Mouse (Mus musculus) hindbrain, embryonic 12.5 days (tissue): ENCODE data around the gene Nkx2-5. TPM values are rescaled to one million over a fixed set of nuclear protein-coding genes. Genes with fewer than 3 reads are reported as not detected.

ENCODE experiments used
- ATAC-seq: fragments of 200-750 bp; cut with Nextera tagmentation; 2 replicates; pipeline ENCODE4 v1.8.0; 2017; ENCODE audit warnings: moderate TSS enrichment; ENCODE audit not compliant: low FRiP score
- H3K27ac ChIP-seq: fragments of 300-500 bp; sonication (generic); 2 replicates; pipeline ENCODE4 v1.5.1; 2016; ENCODE audit warnings: mild to moderate bottlenecking
- H3K27me3 ChIP-seq: fragments of 300-500 bp; sonication (generic); 2 replicates; pipeline ENCODE4 v1.6.1; 2016; ENCODE audit warnings: mild to moderate bottlenecking
- H3K36me3 ChIP-seq: fragments of 300-500 bp; sonication (generic); 2 replicates; pipeline ENCODE4 v1.6.1; 2016; ENCODE audit warnings: mild to moderate bottlenecking
- H3K4me1 ChIP-seq: fragments of 300-500 bp; sonication (generic); 2 replicates; pipeline ENCODE4 v1.6.1; 2016
- H3K4me2 ChIP-seq: fragments of 300-500 bp; sonication (generic); replicated peaks from 2 replicates; pipeline ENCODE4 v1.6.1; 2016; ENCODE audit warnings: mild to moderate bottlenecking
- H3K4me3 ChIP-seq: fragments of 300-500 bp; sonication (generic); 2 replicates; pipeline ENCODE4 v1.5.1; 2016; ENCODE audit warnings: mild to moderate bottlenecking
- H3K9ac ChIP-seq: fragments of 300-500 bp; sonication (generic); 2 replicates; pipeline ENCODE4 v1.6.1; 2016; ENCODE audit warnings: mild to moderate bottlenecking, moderate library complexity
- H3K9me3 ChIP-seq: fragments of 300-500 bp; sonication (generic); replicated peaks from 2 replicates; pipeline ENCODE4 v1.6.1; 2016; ENCODE audit warnings: mild to moderate bottlenecking
- WGBS: fragments of 180-500 bp; shearing (Covaris S2); methylation state at CpG from one replicate; pipeline ENCODE4 v1.1.7; 2016; 5-methylcytosine and 5-hydroxymethylcytosine counted together
- polyA plus RNA-seq: library from polyadenylated mRNA; unstranded; fragments of >200 nt; fragmentation: Nextera tagmentation; extraction: Ambion mirVana; gene quantifications from 2 replicates; pipeline ENCODE4 v1.2.1, GENCODE M21; 2016

Gene Nkx2-5
- polyA plus RNA-seq, 1 experiment from 2014 or later: not detected

- H3K36me3 ChIP-seq: no peaks in the 10 kb centered on the region
- H3K9me3 ChIP-seq: no peaks in the 10 kb centered on the region
- H3K4me1 ChIP-seq: no peaks in the 10 kb centered on the region
- no peak overlapping the region for H3K9ac ChIP-seq
- no peak overlapping the region for H3K27ac ChIP-seq
- no peak overlapping the region for H3K4me2 ChIP-seq
- no peak overlapping the region for H3K4me3 ChIP-seq
- ATAC-seq: no peak
- 77% methylated on average over 8 of the region's 8 CpGs for WGBS
- H3K27me3 ChIP-seq: 0 out of 2 replicates have a peak, but pooled peaks cover 3% of the 10 kb centered on the region
These were observed 28.7 kb upstream of the Nkx2-5 start for GRCm38 (mm10) chr17:26873502-26873901.

GRCm38 (mm10) chr17:26872870-26873269 is 28.1 kb upstream of the Nkx2-5 start:
- no peak overlapping the region for H3K4me3 ChIP-seq
- no peaks in the 10 kb centered on the region for H3K36me3 ChIP-seq
- no peaks in the 10 kb centered on the region for H3K4me1 ChIP-seq
- H3K4me2 ChIP-seq: no peak overlapping the region
- no peak overlapping the region for H3K9ac ChIP-seq
- no peak overlapping the region for H3K27ac ChIP-seq
- 0 out of 2 replicates have a peak, but pooled peaks cover 3% of the 10 kb centered on the region for H3K27me3 ChIP-seq
- H3K9me3 ChIP-seq: no peaks in the 10 kb centered on the region
- 75% methylated on average over 3 of the region's 3 CpGs for WGBS
- no peak for ATAC-seq

GRCm38 (mm10) chr17:26868756-26869155 is 23.9 kb upstream of the Nkx2-5 start:
- H3K9ac ChIP-seq: no peak overlapping the region
- no peak overlapping the region for H3K4me2 ChIP-seq
- 0 out of 2 replicates have a peak, but pooled peaks cover 3% of the 10 kb centered on the region for H3K27me3 ChIP-seq
- H3K4me1 ChIP-seq: no peaks in the 10 kb centered on the region
- no peaks in the 10 kb centered on the region for H3K9me3 ChIP-seq
- ATAC-seq: no peak
- H3K36me3 ChIP-seq: no peaks in the 10 kb centered on the region
- no peak overlapping the region for H3K4me3 ChIP-seq
- no peak overlapping the region for H3K27ac ChIP-seq
- WGBS: 31% methylated on average over 5 of the region's 5 CpGs

- 68% methylated on average over 6 of the region's 6 CpGs for WGBS
- H3K9me3 ChIP-seq: no peaks in the 10 kb centered on the region
- no peaks in the 10 kb centered on the region for H3K36me3 ChIP-seq
- no peak overlapping the region for H3K4me3 ChIP-seq
- no peaks in the 10 kb centered on the region for H3K4me1 ChIP-seq
- peaks cover 24% of the 10 kb centered on the region for H3K27me3 ChIP-seq
- no peak overlapping the region for H3K9ac ChIP-seq
- no peak overlapping the region for H3K4me2 ChIP-seq
- ATAC-seq: no peak
- no peak overlapping the region for H3K27ac ChIP-seq
These were observed 20.3 kb upstream of the Nkx2-5 start for GRCm38 (mm10) chr17:26865156-26865555.

- no peaks in the 10 kb centered on the region for H3K36me3 ChIP-seq
- H3K9me3 ChIP-seq: no peaks in the 10 kb centered on the region
- WGBS: 57% methylated on average over 5 of the region's 5 CpGs
- H3K4me3 ChIP-seq: no peak overlapping the region
- no peak overlapping the region for H3K4me2 ChIP-seq
- H3K4me1 ChIP-seq: no peaks in the 10 kb centered on the region
- no peak overlapping the region for H3K9ac ChIP-seq
- no peak for ATAC-seq
- peaks cover 31% of the 10 kb centered on the region for H3K27me3 ChIP-seq
- no peak overlapping the region for H3K27ac ChIP-seq
These were observed 19.5 kb upstream of the Nkx2-5 start for GRCm38 (mm10) chr17:26864343-26864742.

GRCm38 (mm10) chr17:26861793-26862192 is 17.0 kb upstream of the Nkx2-5 start:
- Histone ChIP-seq H3K4me1 (no peaks in the 10 kb centered on the region), H3K27me3 (peaks cover 50% of the 10 kb centered on the region), H3K9ac (no peak overlapping the region), H3K36me3 (no peaks in the 10 kb centered on the region), H3K9me3 (no peaks in the 10 kb centered on the region), H3K27ac (no peak overlapping the region), H3K4me3 (no peak overlapping the region), H3K4me2 (no peak overlapping the region)
- WGBS: 61% methylated on average over 4 of the region's 4 CpGs
- ATAC-seq: no peak

GRCm38 (mm10) chr17:26861383-26861782 is 16.6 kb upstream of the Nkx2-5 start:
- 24% methylated on average over 6 of the region's 6 CpGs for WGBS
- H3K9ac ChIP-seq: no peak overlapping the region; the same call in 1 of the 2 replicates
- H3K9me3 ChIP-seq: no peaks in the 10 kb centered on the region
- no peak for ATAC-seq
- no peaks in the 10 kb centered on the region for H3K36me3 ChIP-seq
- H3K27ac ChIP-seq: no peak overlapping the region
- no peak overlapping the region for H3K4me3 ChIP-seq
- H3K4me2 ChIP-seq: no peak overlapping the region
- no peaks in the 10 kb centered on the region for H3K4me1 ChIP-seq
- peaks cover 54% of the 10 kb centered on the region for H3K27me3 ChIP-seq

GRCm38 (mm10) chr17:26860906-26861305 is 16.1 kb upstream of the Nkx2-5 start:
- peaks cover 59% of the 10 kb centered on the region for H3K27me3 ChIP-seq
- no peak overlapping the region for H3K4me3 ChIP-seq
- no peaks in the 10 kb centered on the region for H3K9me3 ChIP-seq
- H3K4me1 ChIP-seq: no peaks in the 10 kb centered on the region
- H3K36me3 ChIP-seq: no peaks in the 10 kb centered on the region
- H3K4me2 ChIP-seq: no peak overlapping the region
- no peak overlapping the region for H3K27ac ChIP-seq
- no peak for ATAC-seq
- no peak overlapping the region; the same call in 1 of the 2 replicates for H3K9ac ChIP-seq
- WGBS: 58% methylated on average over 4 of the region's 4 CpGs

GRCm38 (mm10) chr17:26852262-26852661 is 7.5 kb upstream of the Nkx2-5 start:
- 6% methylated on average over 4 of the region's 4 CpGs for WGBS
- Histone ChIP-seq H3K9ac (no peak overlapping the region), H3K9me3 (no peaks in the 10 kb centered on the region), H3K4me2 (no peak overlapping the region), H3K27ac (no peak overlapping the region), H3K4me1 (peaks cover 11% of the 10 kb centered on the region), H3K27me3 (peaks cover 90% of the 10 kb centered on the region), H3K36me3 (no peaks in the 10 kb centered on the region), H3K4me3 (no peak overlapping the region)
- no peak for ATAC-seq

- peaks cover 11% of the 10 kb centered on the region for H3K4me1 ChIP-seq
- H3K27me3 ChIP-seq: peaks cover 88% of the 10 kb centered on the region
- no peaks in the 10 kb centered on the region for H3K9me3 ChIP-seq
- H3K9ac ChIP-seq: no peak overlapping the region
- no peak overlapping the region for H3K27ac ChIP-seq
- 2% methylated on average over 8 of the region's 8 CpGs for WGBS
- H3K36me3 ChIP-seq: no peaks in the 10 kb centered on the region
- no peak overlapping the region for H3K4me2 ChIP-seq
- ATAC-seq: no peak
- H3K4me3 ChIP-seq: 0 out of 2 replicates have a peak overlapping the region, but pooled peaks have one; percentile 6
These were observed 6.3 kb upstream of the Nkx2-5 start for GRCm38 (mm10) chr17:26851136-26851460.

GRCm38 (mm10) chr17:26850358-26851135 is 5.7 kb upstream of the Nkx2-5 start:
- H3K4me1 ChIP-seq: peaks cover 11% of the 10 kb centered on the region
- H3K4me2 ChIP-seq: peak overlapping the region; percentile 25; the same call in 1 of the 2 replicates
- H3K4me3 ChIP-seq: 0 out of 2 replicates have a peak overlapping the region, but pooled peaks have one; percentile 6

GRCm38 (mm10) chr17:26849746-26850357 is 5.0 kb upstream of the Nkx2-5 start:
- Histone ChIP-seq H3K36me3 (no peaks in the 10 kb centered on the region), H3K27ac (no peak overlapping the region), H3K9me3 (no peaks in the 10 kb centered on the region), H3K9ac (no peak overlapping the region), H3K4me1 (peaks cover 11% of the 10 kb centered on the region), H3K4me3 (0 out of 2 replicates have a peak overlapping the region, but pooled peaks have one; percentile 6), H3K4me2 (peak overlapping the region; percentile 25; the same call in 1 of the 2 replicates), H3K27me3 (peaks cover 88% of the 10 kb centered on the region)
- WGBS: under 1% methylated on average over 44 of the region's 44 CpGs
- ATAC-seq: no peak

More at GRCm38 (mm10) chr17:26850358-26851135, 5.7 kb upstream of the Nkx2-5 start:
- H3K27ac ChIP-seq: no peak overlapping the region
- no peak for ATAC-seq
- no peak overlapping the region for H3K9ac ChIP-seq
- under 1% methylated on average over 48 of the region's 48 CpGs for WGBS
- H3K36me3 ChIP-seq: no peaks in the 10 kb centered on the region
- peaks cover 88% of the 10 kb centered on the region for H3K27me3 ChIP-seq
- H3K9me3 ChIP-seq: no peaks in the 10 kb centered on the region
